Mouse (Mus musculus) cerebellum, postnatal 25 days (tissue): ENCODE results near the gene Srm.

ENCODE experiments used
- DNase-seq, 2 experiments: peaks; one replicate each; pipeline ENCODE4 v3.0.0; 2021; ENCODE audit warnings: mixed read lengths in 2 of 2

Srm gene

GRCm38 (mm10) chr4:148638302-148638701 lies 47.0 kb downstream of the Srm start:
- DNase-seq: no peak

- no peak for DNase-seq
Observed at GRCm38 (mm10) chr4:148639455-148639854, 48.2 kb downstream of the Srm start.

- no peak for DNase-seq
Observed at GRCm38 (mm10) chr4:148641121-148641520, 49.8 kb downstream of the Srm start.

- DNase-seq: peak in 1 of 2 experiments; percentile 16
Observed at GRCm38 (mm10) chr4:148643291-148644156, 52.2 kb downstream of the Srm start, which contains the start of gene Gm572. TSS of gene Gm572 (plus strand) at chr4:148643317.

- peak; percentile 77 to 86 for DNase-seq
Observed at GRCm38 (mm10) chr4:148644157-148644511, 52.8 kb downstream of the Srm start.
